Comparison of ENCODE assay signal across 17 mouse cellular contexts in the genomic region with DNA sequence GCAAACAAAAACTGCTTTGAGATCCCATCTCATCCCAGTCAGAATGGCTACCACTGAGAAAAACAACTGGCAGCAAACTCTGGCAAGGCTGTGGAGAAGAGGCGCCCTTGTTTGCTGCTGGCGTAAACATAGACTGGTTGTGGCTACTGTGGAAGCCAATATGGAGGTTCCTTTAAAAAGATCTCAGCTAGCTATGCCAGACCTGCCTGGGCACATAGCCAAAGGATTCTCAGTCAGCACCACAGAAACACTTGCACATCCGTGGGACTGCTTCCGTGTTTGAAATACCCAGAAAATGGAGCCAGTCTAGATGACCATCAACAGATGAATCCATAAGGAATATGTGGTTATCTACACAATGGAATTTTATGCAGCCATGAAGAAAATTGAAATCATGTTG. TPM values are rescaled to one million over a fixed set of nuclear protein-coding genes. Genes with fewer than 3 reads are reported as not detected.
DNase-seq lines count a peak whose midpoint lies in the region.
"Had no signal": no experiment of that assay in that cellular context is flagged by ENCODE, and none has a peak within 500 bp of the region (broad histone marks: within the 10 kb centered on the region; RNA-seq: fewer than 3 reads in every experiment).

No protein-coding gene starts in this region.

- DNase-seq in cerebellum, postnatal 25 days = peak; percentile 40 to 66
- DNase-seq in cerebellum, adult 11-12 months = no peak
- DNase-seq in layer of hippocampus, adult 11-12 months (ENCODE audit: low spot score) = peak; percentile 21
- no peak for DNase-seq in layer of hippocampus, postnatal 10 days (ENCODE audit: low spot score in 2 of 2)
- DNase-seq in right cerebral cortex, adult 2 months (ENCODE audit: low spot score in 2 of 2) = peak; percentile 18 to 28
- DNase-seq in right cerebral cortex, postnatal 36 days (ENCODE audit: low spot score in 2 of 2) = no peak
- DNase-seq in adrenal gland, postnatal 14 days = no peak
- DNase-seq: adrenal gland, postnatal 10 days; B cell, adult 2 months; cerebellum, adult 9-11 months; forebrain, postnatal 0 days; heart, adult 2 months; lung, adult 18-20 months; retina, postnatal 1 day; thymus, postnatal 36 days had no signal

RNA-seq across cellular contexts. Expression of a gene that starts 11.1 kb away (rescaled TPM):
- under 1 TPM; 0.41 to 0.47 TPM for total RNA-seq in layer of hippocampus, postnatal 10 days (2021)
- total RNA-seq in adrenal gland, postnatal 14 days (2021) = 1.6 and 1.8 TPM in 2 replicates

RNA-seq across cellular contexts. Expression of a gene that starts 26.9 kb away (rescaled TPM):
- not detected for total RNA-seq in layer of hippocampus, postnatal 10 days (2021)
- not detected in 2 replicates for total RNA-seq in adrenal gland, postnatal 14 days (2021)
- total RNA-seq: adrenal gland, postnatal 10 days; forebrain, postnatal 0 days; gastrocnemius, adult 18-20 months; heart, adult 2 months; layer of hippocampus, adult 8-10 months had no signal

RNA-seq across cellular contexts. Expression of a gene that starts 43.4 kb away (rescaled TPM):
- under 1 TPM in 1 of 2 experiments, not detected in 1; 0.40 TPM for total RNA-seq in layer of hippocampus, postnatal 10 days (2021)
- 0.64 and 2.7 TPM in 2 replicates for total RNA-seq in adrenal gland, postnatal 14 days (2021)
- total RNA-seq: gastrocnemius, adult 18-20 months; layer of hippocampus, adult 8-10 months had no signal

Comparison
In these comparisons a context has a peak if more than half of its experiments do, and no peak if none do; other contexts are left out.
1. DNase-seq: peak in cerebellum, postnatal 25 days (2 of 2), layer of hippocampus, adult 11-12 months (single experiment) and right cerebral cortex, adult 2 months (2 of 2); none in cerebellum, adult 11-12 months (single experiment), layer of hippocampus, postnatal 10 days (0 of 2), right cerebral cortex, postnatal 36 days (0 of 2) and adrenal gland, postnatal 14 days (single experiment).